Mouse (Mus musculus) CH12.LX (cell line): ENCODE results near the gene Klhl29.

Source experiments
- CTCF ChIP-seq, 2 experiments: IDR thresholded peaks in 1 of 2; conservative IDR thresholded peaks in 1 of 2; 2 replicates each; pipeline ENCODE4 v1.5.1; 2011 to 2012; ENCODE audit warnings: low read depth in 2 of 2, low read length in 2 of 2, improper control_type of control experiment in 1 of 2, inconsistent platforms in 1 of 2, mild to moderate bottlenecking in 1 of 2, moderate library complexity in 1 of 2
- ELF1 ChIP-seq: IDR thresholded peaks from 2 replicates; pipeline ENCODE4 v1.6.1; 2014; ENCODE audit warnings: low read depth, mild to moderate bottlenecking, inconsistent platforms, low read length, improper control_type of control experiment
- GABPA ChIP-seq: IDR thresholded peaks from 2 replicates; pipeline ENCODE4 v1.6.1; 2012; ENCODE audit warnings: low read depth, low read length, improper control_type of control experiment, inconsistent platforms; ENCODE audit not compliant: insufficient replicate concordance
- MAFK ChIP-seq: IDR thresholded peaks from 2 replicates; pipeline ENCODE4 v1.6.1; 2011; ENCODE audit warnings: low read length, improper control_type of control experiment; ENCODE audit not compliant: insufficient replicate concordance
- MAX ChIP-seq: IDR thresholded peaks from 2 replicates; pipeline ENCODE4 v1.6.1; 2011; ENCODE audit warnings: low read length, improper control_type of control experiment
- MXI1 ChIP-seq: IDR thresholded peaks from 2 replicates; pipeline ENCODE4 v1.6.1; 2011; ENCODE audit warnings: mild to moderate bottlenecking, low read depth, low read length, improper control_type of control experiment
- MYC ChIP-seq: IDR thresholded peaks from 2 replicates; pipeline ENCODE4 v1.6.1; 2011; ENCODE audit warnings: low read depth, mild to moderate bottlenecking, improper control_type of control experiment, low read length
- NELFE ChIP-seq: IDR thresholded peaks from 2 replicates; pipeline ENCODE4 v1.6.1; 2011; ENCODE audit warnings: low read depth, low read length, improper control_type of control experiment
- POLR2A ChIP-seq: IDR thresholded peaks from 2 replicates; pipeline ENCODE4 v1.6.1; 2011; ENCODE audit warnings: low read depth, mild to moderate bottlenecking, improper control_type of control experiment, low read length
- TBP ChIP-seq: conservative IDR thresholded peaks from 2 replicates; pipeline ENCODE4 v1.6.1; 2011; ENCODE audit warnings: low read depth, low read length, improper control_type of control experiment
- TCF12 ChIP-seq: IDR thresholded peaks from 2 replicates; pipeline ENCODE4 v1.6.1; 2014; ENCODE audit warnings: low read depth, mild to moderate bottlenecking, inconsistent platforms, low read length, improper control_type of control experiment
- UBTF ChIP-seq: IDR thresholded peaks from 2 replicates; pipeline ENCODE4 v1.6.1; 2012; ENCODE audit warnings: low read depth, mild to moderate bottlenecking, inconsistent platforms, low read length, improper control_type of control experiment, moderate library complexity
- USF1 ChIP-seq: IDR thresholded peaks from 2 replicates; pipeline ENCODE4 v1.6.1; 2014; ENCODE audit warnings: low read depth, mild to moderate bottlenecking, inconsistent platforms, low read length, improper control_type of control experiment
- ZC3H11A ChIP-seq: IDR thresholded peaks from 2 replicates; pipeline ENCODE4 v1.6.1; 2012; ENCODE audit warnings: low read depth, mild to moderate bottlenecking, inconsistent platforms, low read length, improper control_type of control experiment

DNA sequence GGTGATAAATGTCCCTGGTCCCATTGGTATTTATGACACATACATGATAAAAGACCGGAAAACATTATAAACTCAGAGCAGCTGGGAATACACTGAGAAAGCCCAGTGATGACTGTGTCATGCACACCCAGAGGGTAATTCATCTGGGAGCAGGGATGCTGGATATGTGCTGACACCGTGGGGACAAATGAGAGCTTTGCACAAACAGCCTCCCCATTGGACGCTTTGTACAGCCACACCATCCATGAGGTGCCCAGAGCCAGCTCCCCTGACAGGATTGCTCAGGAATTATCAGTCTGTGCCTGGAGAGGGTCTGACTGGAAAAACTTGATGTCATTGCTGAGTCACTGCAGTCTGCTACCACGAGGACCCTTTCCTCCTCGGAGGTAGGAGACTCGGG lies 266.9 kb downstream of the Klhl29 start:
- TF ChIP-seq CTCF (conservative IDR thresholded peaks at IDR 0.05 in 1 of 2, IDR thresholded peaks at IDR 0.05 in 1 of 2; ENCODE audit: low read depth in 2 of 2, low read length in 2 of 2) (no peak), USF1 (no peak), POLR2A (no peak), TBP (no peak), MAX (no peak), MYC (no peak), MXI1 (no peak), TCF12 (no peak), NELFE (no peak), ELF1 (no peak), ZC3H11A (no peak), GABPA (no peak), MAFK (no peak), UBTF (no peak)
